Mouse (Mus musculus): ENCODE data around the gene Foxc2.

- TF ChIP-seq POLR2A (IDR thresholded peaks at IDR 0.05; ENCODE audit: low read depth, low read length) (peak; percentile 18; the same call in 1 of the 2 replicates), CTCF (IDR thresholded peaks at IDR 0.05; ENCODE audit: borderline replicate concordance, insufficient read depth, low read length) (no peak)
Observed at GRCm38 (mm10) chr8:121124547-121125239, 8.7 kb downstream of the Foxc2 start.

Data from embryonic fibroblast, embryonic 13.5 days (primary cell).